Mouse (Mus musculus): ENCODE data around the gene Numbl.
A peak's percentile ranks its signal among the peaks of the same experiment; 100 is the strongest.

Numbl gene

DNA sequence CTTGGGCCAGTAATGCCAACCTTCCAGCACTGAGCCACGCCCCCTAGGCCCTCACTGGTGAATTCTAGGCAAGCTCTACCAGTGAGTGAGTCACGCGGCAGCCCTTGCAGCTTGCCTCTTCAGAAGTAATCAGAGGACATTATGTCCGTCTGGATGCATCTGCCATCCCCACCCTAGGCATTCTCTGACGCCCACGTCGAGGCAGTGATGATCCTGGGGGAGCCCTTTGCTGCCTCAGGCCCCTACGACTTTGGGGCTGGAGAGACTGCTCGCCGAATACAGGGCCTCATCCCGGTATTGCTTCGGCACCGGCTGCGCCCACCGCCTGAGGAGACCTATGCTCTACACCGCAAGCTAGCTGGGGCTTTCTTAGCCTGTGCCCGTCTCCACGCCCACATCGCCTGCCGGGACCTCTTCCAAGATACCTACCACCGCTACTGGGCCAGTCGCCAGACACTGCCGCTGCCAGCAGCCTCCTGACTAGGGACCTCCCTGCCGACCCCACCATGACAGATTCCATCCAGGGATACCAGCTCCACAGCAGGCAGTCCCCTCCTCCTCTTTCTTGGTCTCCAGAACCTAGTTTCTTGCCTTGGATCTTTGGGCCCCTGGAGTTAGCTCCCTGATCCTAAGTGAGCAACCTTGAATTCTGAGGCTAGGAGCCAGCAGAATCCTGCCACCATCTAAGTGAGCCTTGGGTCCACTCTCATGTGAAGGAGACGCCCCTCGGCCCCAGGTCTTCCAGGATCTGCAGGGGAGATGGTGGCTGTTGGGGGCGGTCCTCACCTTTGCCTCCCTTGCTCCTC lies 984 bp upstream of the Numbl start:
- peak; percentile 54 for DNase-seq

DNA sequence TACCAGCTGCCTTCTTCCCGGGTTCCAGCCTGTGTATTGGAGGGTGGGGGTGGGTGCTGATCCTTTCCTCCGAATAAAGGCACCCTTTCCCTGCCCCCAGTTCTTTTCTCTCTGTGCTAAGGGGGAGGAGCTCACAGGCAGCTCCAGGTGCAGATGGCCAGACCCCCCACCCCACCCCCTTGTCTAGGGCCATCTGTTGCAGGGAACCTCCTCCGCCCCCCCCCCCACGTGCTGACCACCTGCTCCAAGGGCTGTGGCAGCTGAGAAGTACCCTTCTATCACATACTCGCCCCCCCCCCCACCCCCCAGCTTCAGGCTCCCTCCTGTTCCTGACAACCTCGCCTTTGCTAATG lies 405 bp upstream of the Numbl start:
- DNase-seq, result no peak

DNA sequence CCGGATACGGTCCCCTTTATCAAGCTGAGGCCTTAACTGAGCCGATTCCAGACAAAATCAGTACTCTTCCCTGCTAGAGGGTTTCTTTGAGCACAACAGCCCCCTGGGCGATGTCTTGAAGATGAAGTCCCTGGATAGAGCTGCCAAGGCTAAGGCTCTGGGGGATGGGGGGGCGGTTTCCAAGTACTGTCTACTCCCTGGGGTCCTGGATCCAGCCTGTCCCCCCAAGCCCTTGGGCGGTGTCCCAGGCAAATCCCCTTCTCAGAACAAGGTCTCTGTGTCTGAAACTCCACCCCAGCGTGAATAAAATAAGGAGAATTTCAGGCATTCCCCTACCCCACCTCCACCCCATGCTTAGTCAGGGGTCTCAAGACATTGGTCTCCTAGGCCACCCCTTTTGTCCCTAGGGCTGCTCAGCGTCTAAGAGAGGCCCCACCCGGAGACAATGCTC lies 1.1 kb downstream of the Numbl start:
- no peak for DNase-seq

DNA sequence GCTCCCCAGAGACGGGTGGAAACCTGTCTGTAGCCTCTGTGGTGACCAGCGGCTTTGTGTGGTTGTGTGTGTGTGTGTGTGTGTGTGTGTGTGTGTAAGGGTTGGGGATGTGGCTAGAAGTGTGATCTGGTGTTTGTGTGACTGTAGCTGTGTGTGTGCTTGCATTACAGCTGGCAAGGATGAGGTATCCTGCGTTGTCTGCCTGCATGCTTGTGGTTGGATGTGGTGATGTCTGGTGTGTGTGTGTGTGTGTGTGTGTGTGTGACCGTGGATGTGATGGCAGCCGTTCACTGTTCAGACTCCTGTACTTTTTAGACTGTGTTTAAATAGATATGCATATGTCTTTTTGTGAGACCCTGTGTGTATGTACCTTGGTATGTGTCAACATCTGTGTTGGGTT lies 1.5 kb downstream of the Numbl start:
- DNase-seq, result no peak

DNA sequence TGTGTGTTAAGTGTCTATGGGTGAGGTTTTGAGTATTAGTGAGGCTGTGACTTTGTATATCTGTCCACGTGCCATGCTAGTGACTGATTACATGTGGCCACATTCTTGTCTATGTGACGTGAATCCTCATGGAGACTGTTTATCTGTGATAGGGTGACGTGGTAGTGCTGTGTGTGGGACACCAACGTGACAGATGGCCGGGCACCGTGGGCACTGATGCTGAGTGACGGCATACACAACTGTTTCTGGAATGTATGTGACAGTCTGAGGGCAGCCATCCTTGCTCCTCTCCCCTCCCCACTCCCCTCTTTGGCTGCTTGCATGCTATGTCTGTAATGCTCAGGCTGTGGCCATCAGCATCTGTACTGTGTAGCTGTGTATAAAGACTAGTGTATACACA lies 2.6 kb downstream of the Numbl start:
- no peak for DNase-seq

DNA sequence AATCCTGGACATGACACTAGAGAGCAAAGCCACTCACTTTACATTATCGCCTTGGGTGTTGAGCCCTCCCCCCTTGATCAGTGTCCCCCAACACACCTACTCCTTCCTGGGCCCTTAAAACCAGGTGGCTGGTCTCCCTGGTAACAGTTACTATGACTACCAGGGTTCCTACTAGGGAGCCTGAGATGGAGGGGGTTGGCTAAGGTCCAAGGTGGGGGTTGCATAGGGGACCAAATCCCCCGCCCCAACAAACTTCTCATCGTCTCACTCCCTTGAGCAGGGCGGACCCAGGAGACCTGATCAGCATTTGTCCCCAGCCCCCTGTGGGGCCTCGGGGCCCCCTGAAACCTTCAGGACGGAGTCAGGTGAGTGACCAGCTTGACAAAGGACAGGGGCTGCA lies 3.7 kb downstream of the Numbl start:
- DNase-seq, result no peak

DNA sequence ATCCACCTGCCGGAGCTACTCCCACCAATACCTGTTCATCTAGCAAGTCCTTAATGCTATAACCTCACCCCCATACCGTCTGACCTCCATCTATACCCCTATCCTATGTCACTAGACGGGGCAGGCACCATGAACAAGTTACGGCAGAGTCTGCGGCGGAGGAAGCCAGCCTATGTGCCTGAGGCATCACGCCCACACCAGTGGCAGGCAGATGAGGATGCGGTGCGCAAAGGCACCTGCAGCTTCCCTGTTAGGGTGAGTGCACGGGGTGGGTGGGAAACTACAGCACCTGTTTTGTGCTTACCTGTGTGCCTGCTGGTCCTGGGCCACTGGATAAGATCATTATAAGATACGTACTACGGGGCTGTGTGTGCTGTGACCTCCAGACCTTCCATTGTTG lies 6.5 kb downstream of the Numbl start:
- DNase-seq, result no peak

DNA sequence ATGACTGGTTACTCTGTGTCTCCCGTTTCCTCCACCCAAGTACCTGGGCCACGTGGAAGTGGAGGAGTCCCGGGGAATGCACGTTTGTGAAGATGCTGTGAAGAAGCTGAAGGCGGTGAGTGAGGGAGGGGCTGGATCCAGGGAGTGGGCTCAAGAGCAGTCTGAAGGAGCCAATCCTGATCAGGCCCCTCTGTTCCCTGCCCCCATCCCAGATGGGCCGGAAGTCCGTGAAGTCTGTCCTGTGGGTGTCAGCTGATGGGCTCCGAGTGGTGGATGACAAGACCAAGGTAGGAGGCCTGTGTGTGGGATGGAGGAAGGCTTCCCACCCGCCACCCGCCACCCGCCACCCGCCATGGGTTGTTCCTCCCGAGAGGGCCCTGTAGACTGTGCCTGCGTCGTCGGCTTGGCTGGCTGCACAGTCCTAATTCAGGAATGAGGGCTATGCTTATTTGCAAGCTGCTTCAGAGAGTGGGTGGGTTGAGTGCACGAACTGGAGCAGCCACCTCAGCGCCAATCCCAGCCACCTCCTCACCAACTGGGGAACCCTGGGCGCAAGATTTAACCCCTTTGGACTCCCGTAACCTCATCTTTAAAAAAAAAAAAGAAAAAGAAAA lies 8.4 kb downstream of the Numbl start:
- DNase-seq, result peak; percentile 27

DNA sequence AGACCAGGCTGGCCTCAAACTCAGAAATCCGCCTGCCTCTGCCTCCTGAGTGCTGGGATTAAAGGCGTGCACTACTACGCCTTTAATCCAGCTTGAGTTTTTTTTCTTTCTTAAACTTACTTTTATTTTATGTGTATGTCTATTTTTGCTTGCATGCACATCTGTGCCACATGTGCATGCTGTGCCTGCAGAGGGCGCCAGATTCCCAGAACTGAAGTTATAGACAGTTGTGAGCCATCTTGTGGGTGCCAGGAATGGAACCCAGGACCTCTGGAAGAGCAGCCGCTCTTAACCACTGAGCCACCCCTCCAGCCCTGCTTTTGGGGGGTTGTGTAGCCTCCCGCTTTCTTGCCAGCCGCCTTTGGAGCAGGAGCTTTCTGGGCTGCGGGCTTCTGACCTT lies 13.2 kb downstream of the Numbl start:
- no peak for DNase-seq

DNA sequence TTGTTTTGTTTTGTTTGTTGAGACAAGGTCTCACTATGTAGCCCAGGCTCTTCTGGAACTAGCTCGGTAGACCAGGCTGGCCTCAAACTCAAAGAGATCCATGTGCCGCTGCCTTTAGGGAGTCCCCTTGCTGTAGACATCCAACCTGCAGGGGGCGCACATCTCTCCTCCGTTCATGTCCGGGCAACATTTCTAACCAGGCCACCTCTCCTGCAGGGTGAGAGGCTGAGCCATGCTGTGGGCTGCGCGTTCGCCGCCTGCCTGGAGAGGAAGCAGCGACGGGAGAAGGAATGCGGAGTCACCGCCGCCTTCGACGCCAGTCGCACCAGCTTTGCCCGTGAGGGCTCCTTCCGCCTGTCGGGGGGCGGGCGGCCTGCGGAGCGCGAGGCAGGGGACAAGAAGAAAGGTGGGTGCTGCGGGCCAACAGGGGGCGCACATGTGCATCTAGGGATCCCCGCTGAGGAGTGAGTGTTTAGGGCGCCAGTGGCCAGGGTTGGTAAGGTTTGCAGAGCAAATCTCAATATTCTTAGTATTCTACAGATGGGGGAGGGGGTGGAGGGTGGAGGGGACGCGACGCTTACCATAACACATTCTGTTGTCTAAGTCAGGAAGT lies 15.6 kb downstream of the Numbl start:
- DNase-seq, result peak; percentile 49

DNA sequence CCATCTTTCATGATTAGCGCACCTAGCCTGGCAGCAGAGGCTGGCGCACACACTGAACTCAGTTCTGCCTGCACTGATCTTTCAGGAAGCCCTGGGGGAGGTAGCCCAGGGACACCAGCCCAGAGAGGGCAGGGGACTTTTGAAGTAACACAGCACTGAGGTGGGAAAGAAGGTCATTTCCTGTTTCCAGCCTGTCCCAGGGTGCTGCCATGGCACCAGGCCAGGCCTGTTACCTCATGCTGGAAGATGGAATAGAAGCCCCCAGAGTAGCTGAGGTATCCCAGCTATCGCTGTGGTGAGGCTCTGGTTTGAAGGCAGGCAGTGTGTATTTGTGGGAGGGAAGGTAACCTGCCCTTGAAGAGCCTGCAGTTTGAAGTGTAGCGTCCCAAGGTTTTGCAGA lies 16.7 kb downstream of the Numbl start:
- no peak for DNase-seq

DNA sequence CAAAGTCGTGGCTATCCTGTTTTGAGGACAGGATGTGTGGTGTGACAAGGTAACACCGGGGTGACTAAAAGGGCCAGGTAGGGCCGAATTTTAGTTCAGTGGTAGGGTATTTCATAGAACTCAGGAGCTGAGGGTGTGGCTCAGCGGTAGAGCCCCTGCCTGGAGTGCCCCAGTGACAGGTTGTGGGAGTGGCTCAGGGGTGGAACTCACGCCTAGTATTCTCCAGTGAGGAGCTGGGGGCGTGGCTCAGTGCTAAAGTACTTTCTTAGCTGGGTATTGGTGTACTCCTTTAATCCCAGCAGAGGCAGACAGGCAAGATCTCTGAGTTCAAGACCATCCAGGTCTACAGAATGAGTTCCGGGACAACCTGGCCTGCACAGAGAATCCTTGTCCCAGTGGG lies 17.8 kb downstream of the Numbl start:
- DNase-seq, result no peak

DNA sequence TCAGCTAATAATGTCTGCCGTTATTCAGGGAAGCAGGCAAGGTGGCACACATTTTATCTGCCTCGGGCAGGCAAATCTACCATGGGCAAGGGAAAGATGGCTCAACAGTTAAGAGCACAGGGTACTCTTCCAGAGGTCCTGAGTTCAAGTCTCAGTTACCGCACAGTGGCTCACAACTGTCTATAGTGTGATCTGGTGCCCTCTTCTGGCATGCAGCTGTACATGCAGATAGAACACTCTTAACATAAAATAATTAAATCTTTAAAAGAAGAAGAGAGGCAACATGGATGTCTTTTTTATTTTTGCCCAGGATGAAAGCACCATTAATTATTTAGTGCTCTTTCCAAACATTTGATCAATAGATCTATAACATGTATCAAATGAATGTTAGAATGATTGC lies 19.0 kb downstream of the Numbl start:
- no peak for DNase-seq

DNA sequence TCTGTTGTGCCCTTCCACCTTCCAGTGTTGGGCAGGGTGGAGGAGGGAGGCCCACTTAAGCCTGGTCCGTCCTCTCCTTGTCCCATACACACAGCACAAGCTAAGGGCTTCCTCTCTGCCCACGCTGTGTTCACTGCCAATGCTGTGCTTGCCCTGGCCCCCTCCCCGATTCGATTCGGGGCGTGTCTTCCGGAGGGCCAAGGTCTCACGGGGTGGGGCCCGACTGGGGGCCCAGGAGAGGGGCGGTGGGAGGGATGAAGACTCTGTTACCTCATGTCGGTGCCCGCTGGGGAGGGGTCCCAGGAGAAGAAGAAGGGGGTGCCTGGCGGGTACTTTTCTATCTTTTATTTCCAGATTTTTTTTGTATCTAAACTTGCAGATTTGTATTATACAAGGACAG lies 23.5 kb downstream of the Numbl start:
- no peak for DNase-seq

DNA sequence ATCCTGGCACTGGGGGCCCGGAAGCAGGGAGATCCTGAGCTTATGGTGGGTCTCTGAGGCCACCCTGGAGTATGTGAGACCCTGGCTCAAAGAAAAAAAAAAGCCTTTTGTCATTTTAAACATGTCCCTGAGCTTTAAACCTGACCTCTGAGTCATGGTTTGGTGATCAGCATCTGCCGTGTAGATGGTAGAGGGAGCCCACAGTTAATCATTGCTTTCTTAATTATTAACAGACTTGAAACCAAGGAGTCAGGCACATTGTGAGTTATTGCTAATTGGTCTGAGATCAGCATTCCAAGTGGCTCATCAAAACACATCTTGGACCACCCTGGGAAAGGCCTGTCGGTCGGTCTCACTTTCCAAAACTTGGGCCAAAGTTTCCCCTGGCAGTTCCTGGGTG lies 24.0 kb downstream of the Numbl start:
- DNase-seq, result no peak

DNA sequence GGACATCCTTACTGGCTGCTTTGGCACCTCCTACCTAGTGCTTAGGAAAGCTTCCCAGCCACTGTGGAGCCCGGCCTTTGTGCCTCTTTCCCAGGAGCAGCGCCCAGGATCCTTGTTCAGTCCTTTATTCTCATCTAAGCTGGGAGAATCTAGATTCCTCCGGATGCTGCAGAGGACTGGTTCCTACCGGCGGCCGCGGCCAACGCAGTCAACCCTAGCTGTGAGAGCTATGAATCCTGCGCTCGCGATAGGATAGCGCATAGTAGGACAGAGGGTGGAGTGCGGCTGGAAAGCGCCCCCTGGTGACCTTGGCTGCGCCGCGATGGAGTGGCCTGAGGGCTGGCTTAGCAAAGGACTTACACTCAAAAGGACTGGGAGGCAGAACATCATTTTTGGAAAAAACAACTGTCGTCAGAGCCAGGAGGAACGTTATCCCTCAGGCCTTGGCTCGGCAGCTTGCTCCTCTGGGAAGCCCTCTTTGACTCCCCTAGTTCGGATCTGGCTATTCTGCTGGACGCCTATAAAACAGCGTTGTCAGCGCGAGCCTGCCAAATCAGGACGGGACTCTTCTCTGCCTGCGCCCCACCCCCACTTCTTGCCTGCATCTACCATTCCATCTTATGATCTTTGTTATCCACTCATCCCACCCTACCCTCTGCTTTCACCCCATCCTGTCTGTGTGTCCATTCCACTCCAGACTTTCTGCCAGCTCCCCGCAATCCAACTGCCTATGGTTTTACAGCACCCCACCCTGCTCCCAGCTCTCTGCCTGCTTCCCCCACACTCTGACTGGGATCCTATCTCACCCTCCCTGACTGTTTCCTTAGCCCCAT lies 26.8 kb downstream of the Numbl start:
- peak; percentile 60 for DNase-seq

DNA sequence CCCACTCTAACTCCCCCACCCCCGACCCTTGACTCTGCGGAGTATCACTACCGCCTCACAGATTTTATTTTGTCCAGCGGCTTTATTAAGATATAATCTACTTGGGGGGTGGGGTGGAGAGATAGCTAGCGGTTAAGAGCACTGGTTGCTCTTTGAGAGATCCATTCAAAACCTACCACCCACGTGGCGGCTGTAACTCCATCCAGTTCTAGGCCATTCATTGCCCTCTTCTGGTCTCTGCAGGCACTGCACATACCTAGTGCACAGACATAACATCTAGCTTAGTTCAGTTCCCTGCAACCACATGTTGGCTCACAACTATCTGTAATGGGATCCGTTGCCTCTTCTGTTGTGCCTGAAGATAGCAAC lies 27.4 kb downstream of the Numbl start:
- peak; percentile 86 for DNase-seq

DNA sequence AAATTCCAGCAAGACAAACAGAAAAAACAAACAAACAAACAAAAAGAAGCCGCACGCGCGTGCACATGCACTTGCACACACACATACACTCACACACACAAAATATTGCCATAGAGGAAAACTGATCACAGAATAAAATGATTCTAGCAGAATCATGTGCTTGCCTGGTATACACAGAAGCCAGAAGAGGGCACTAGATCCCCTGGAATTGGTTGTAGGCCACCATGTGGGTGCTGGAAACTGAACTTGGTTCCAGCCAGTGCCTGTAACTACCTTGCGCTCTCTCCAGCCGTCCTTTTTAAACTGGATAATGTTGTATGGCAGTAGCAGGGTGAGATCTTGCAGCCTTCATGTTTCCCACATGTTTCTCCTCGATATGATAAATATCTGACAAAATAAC lies 30.5 kb downstream of the Numbl start:
- no peak for DNase-seq

DNA sequence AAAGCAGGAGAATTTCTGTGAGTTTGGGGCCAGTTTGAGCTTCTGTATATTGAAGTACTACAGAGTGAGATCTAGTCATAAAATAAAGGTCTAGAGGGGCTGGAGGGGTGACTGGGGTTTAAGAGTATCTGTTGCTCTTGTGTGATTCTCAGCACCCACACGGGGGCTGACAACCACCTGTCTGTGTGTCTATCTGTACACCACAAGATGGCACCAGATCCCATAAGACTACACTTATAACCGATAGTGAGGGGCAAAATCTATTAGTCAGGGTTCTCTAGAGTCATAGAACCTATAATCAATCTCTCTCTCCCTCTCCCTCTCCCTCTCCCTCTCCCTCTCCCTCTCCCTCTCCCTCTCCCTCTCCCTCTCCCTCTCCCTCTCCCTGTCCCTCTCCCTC lies 32.3 kb downstream of the Numbl start:
- DNase-seq, result no peak

DNA sequence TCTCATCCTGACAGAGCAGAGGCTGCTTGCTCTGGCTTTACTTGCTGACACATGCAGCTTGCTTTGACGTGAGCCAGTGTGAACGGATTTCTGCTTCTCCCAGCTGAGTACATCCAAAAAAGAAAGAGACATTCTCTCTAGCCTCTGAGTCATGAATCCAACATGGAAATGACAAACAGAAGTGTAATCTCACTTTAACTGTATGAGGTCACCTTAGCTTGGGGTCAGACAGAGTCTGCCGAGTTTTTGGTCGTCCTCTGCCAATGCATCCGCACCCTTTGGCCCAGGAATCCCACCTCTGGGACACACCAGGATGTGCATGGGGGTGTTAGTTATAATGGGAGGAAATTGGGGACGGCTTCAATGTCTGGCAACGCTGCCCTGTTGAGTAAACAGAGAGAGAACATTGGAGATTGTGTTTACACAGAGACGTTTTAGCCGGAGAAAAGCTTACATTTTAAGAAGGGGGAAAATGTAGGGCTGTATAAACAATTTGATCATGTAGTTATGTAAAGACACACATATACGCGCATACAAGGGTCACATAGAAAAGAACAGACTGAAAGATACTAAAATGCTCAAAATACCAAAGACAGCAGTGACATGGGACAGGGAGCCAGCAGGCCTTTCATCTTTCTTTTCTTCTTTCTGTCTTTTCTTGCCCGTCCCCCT lies 33.7 kb downstream of the Numbl start:
- peak; percentile 85 for DNase-seq

DNA sequence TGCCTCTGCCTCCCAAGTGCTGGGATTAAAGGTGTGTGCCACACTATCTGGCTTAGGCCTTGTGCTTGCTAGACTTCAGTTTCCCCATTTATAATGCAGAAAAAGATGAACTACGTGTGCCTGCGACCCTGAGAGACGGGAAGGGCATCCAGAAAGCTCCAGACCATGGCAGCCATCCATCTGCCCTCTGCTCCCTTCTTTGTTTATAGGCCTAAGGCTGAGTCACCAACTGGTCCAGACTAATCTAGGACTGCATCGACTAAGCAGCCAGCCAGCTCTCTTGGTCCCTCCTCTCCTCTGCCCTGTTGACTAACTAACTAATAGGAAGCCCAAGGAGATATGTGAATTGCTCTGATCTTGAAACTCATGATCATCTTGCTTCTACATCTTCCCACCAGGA lies 37.7 kb downstream of the Numbl start:
- DNase-seq, result peak; percentile 71

DNA sequence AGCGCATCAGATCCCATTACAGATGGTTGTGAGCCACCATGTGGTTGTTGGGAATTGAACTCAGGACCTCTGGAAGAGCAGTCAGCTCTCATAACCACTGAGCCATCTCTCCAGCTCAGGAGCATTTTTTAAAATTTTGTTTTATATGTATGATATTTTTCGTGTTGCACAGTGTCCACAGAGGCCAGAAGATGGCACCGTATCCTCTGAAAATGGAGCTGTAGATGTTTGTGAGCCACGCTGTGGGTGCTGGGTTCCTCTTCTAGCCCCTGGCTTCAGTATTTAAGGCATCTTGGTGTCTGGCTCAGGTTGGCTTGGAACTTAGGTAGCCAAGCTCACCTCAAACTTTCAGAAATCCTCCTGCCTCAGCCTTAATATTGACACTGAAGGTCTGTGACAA lies 38.3 kb downstream of the Numbl start:
- DNase-seq, result no peak

DNA sequence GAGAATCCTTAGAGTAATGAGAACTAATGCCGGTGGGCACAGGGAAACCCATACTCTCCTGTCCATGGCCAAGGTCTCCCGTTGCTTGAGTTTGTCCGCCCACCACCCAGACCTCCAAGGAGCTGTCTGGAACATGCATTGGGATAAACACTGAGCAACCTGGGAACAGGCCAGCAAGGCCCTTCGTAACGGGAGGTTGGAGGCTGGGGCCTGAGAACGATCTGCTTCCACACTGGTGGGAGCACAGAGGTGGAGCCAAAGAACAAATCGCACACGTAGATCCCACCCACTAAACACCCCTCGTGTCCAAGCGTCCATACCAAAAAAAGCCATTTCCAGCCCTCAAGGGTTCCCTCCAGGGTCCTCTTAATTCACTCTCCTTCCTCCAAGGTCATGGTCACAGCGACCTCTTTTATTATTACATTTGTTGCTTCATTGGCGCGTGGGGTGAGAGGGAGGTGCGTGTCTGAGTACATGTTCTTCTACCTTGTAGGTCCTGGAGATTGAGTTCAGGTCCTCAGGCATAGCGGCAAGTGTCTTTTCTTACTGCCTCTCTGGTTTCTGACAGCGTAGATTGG lies 39.9 kb downstream of the Numbl start:
- no peak for DNase-seq
